Mouse (Mus musculus): ENCODE measurements around the gene Tpmt. TPM values are rescaled to one million over a fixed set of nuclear protein-coding genes. Genes with fewer than 3 reads are reported as not detected.

Gene Tpmt
- total and polyA plus RNA-seq, 3 experiments = 1.6 to 3.6 (median 3.1) TPM

- H3K4me3 ChIP-seq (replicated peaks in 1 of 3; ENCODE audit: low read depth in 2 of 3, low read length in 2 of 3, poor library complexity in 1 of 3) = no peak overlapping the region
- TF ChIP-seq NRF1 (IDR thresholded peaks at IDR 0.05; ENCODE audit: low read depth, low read length) (no peak), MXI1 (IDR thresholded peaks at IDR 0.05; ENCODE audit: low read depth, low read length) (no peak), UBTF (IDR thresholded peaks at IDR 0.05; ENCODE audit: low read depth, low read length) (no peak)
- in situ Hi-C loops (cut with MboI; ENCODE audit: low pct_ligation_motif_present, low pct_unique_long_range_greater_than_20kb, low sequenced_read_pairs) = no loop called here
- H3K27me3 ChIP-seq (replicated peaks) = no peaks in the 10 kb centered on the region
- no peak overlapping the region for H3K4me2 ChIP-seq (ENCODE audit: insufficient read depth, low read depth, poor library complexity, severe bottlenecking)
- no peak overlapping the region for H3K9ac ChIP-seq (ENCODE audit: insufficient read depth, low read depth)
- H3K4me1 ChIP-seq (ENCODE audit: control insufficient read depth in 1 of 2, insufficient read depth in 2 of 2) = no peaks in the 10 kb centered on the region
- no peak overlapping the region for H3K27ac ChIP-seq (ENCODE audit: insufficient read depth, low read depth)
- no peaks in the 10 kb centered on the region for H3K79me2 ChIP-seq (replicated peaks; ENCODE audit: control insufficient read depth, extremely low read depth, insufficient read depth, poor library complexity, severe bottlenecking)
- H3K36me3 ChIP-seq (replicated peaks in 1 of 2; ENCODE audit: control insufficient read depth in 1 of 2, insufficient read depth in 1 of 2, low read length in 1 of 2) = peaks cover 6 to 85% of the 10 kb centered on the region in 2 experiments
- dilution Hi-C loops (cut with MboI; ENCODE audit: extremely low pct_ligation_motif_present, extremely low pct_unique_long_range_greater_than_20kb, low sequenced_read_pairs) = no loop called here
- DNase-seq (ENCODE audit: extremely low read depth) = no peak
- H3K9me3 ChIP-seq (replicated peaks; ENCODE audit: low read length) = no peaks in the 10 kb centered on the region
Measured at GRCm38 (mm10) chr13:47077367-47077766, 32.8 kb upstream of the Tpmt start.

DNA sequence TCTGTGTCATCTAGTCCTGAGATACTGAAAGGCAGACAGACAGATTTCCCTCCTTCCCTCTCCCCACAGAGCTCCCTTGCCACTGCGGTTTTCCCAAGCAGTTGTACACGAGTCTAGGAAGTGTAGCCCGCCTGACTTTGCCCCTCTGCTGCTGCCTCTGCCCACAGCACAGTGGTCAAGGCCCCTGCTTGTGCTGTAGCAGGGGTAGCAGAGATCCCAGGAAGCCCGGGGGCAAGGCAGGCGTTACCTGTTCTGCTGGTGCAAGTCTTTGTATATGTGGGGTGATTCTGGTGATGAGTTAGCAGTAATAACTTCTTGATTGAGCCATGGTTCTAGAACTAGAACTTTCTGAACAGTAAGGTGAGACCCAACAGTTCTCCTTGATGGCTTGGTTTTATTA is 31.6 kb upstream of the Tpmt start:
- Histone ChIP-seq H3K79me2 (replicated peaks; ENCODE audit: control insufficient read depth, extremely low read depth, insufficient read depth, poor library complexity, severe bottlenecking) (no peaks in the 10 kb centered on the region), H3K36me3 (replicated peaks in 1 of 2; ENCODE audit: control insufficient read depth in 1 of 2, insufficient read depth in 1 of 2, low read length in 1 of 2) (peaks cover 5 to 89% of the 10 kb centered on the region in 2 experiments), H3K9me3 (replicated peaks; ENCODE audit: low read length) (no peaks in the 10 kb centered on the region), H3K4me3 (replicated peaks in 1 of 3; ENCODE audit: low read depth in 2 of 3, low read length in 2 of 3, poor library complexity in 1 of 3) (no peak overlapping the region), H3K27me3 (replicated peaks) (no peaks in the 10 kb centered on the region), H3K4me1 (ENCODE audit: control insufficient read depth in 1 of 2, insufficient read depth in 2 of 2) (no peaks in the 10 kb centered on the region), H3K9ac (ENCODE audit: insufficient read depth, low read depth) (no peak overlapping the region), H3K27ac (ENCODE audit: insufficient read depth, low read depth) (no peak overlapping the region), H3K4me2 (ENCODE audit: insufficient read depth, low read depth, poor library complexity, severe bottlenecking) (no peak overlapping the region)
- dilution Hi-C loops (cut with MboI; ENCODE audit: extremely low pct_ligation_motif_present, extremely low pct_unique_long_range_greater_than_20kb, low sequenced_read_pairs) = no loop called here
- no peak for TF ChIP-seq ELF1 (IDR thresholded peaks at IDR 0.05; ENCODE audit: low read depth, low read length)
- no peak for TF ChIP-seq IRF4 (IDR thresholded peaks at IDR 0.05; ENCODE audit: low read depth, low read length)
- no peak for TF ChIP-seq KAT2A (IDR thresholded peaks at IDR 0.05; ENCODE audit: insufficient replicate concordance, low read length)
- TF ChIP-seq RAD21 (IDR thresholded peaks at IDR 0.05; ENCODE audit: low read depth, low read length) = no peak
- no peak for TF ChIP-seq HCFC1 (IDR thresholded peaks at IDR 0.05; ENCODE audit: low read depth, low read length)
- TF ChIP-seq TCF12 (IDR thresholded peaks at IDR 0.05; ENCODE audit: low read depth, low read length) = no peak
- TF ChIP-seq CHD1 (IDR thresholded peaks at IDR 0.05; ENCODE audit: low read depth, low read length) = no peak
- no peak for TF ChIP-seq ETS1 (conservative IDR thresholded peaks at IDR 0.05; ENCODE audit: low read depth, low read length)
- no peak for TF ChIP-seq MAZ (IDR thresholded peaks at IDR 0.05; ENCODE audit: low read depth, low read length)
- no peak for TF ChIP-seq ZC3H11A (IDR thresholded peaks at IDR 0.05; ENCODE audit: low read depth, low read length)
- TF ChIP-seq USF1 (IDR thresholded peaks at IDR 0.05; ENCODE audit: low read depth, low read length) = no peak
- no peak for TF ChIP-seq ZMIZ1 (IDR thresholded peaks at IDR 0.05; ENCODE audit: low read depth, low read length)
- TF ChIP-seq MXI1 (IDR thresholded peaks at IDR 0.05; ENCODE audit: low read depth, low read length) = no peak
- no peak for TF ChIP-seq ZKSCAN1 (IDR thresholded peaks at IDR 0.05; ENCODE audit: borderline replicate concordance, low read depth, low read length)
- no peak for TF ChIP-seq RCOR1 (conservative IDR thresholded peaks at IDR 0.05; ENCODE audit: low read depth, low read length)
- no peak for DNase-seq (ENCODE audit: extremely low read depth)
- in situ Hi-C loops (cut with MboI; ENCODE audit: low pct_ligation_motif_present, low pct_unique_long_range_greater_than_20kb, low sequenced_read_pairs) = no loop called here

Data from CH12.LX (cell line).